In the genomic region with DNA sequence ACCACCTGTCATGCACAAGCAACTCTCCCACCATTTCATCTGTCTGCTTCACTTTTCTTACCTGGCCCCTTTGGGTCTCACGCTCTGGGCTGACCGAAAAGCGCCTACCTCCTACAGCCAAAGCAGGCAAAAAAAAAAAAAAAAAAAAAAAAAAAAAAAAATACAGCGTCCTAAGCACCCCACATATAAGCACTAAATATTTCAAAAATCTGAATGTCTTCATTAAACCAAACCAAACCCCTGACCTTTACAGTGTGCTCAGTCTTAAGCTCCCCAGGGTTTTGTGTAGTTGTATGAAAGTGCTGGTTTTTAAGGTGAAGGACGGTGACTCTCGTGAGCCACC, we compare ENCODE assay signal across 7 mouse cellular contexts. TPM values are rescaled to one million over a fixed set of nuclear protein-coding genes. Genes with fewer than 3 reads are reported as not detected.
DNase-seq lines count a peak whose midpoint lies in the region; ATAC-seq and TF ChIP-seq lines count a peak whose summit lies in the region.

No protein-coding gene starts in this region.

- H3K27me3 ChIP-seq in lung, embryonic 15.5 days, result no peaks in the 10 kb centered on the region
- H3K27me3 ChIP-seq in forebrain, embryonic 10.5 days (ENCODE audit: poor library complexity, severe bottlenecking), result 0 out of 2 replicates have a peak, but pooled peaks cover 3% of the 10 kb centered on the region
- H3K27me3 ChIP-seq in limb, embryonic 10.5 days (ENCODE audit: low read depth, poor library complexity, severe bottlenecking), result no peaks in the 10 kb centered on the region
- H3K27me3 ChIP-seq in small intestine, adult 2 months (ENCODE audit: control insufficient read depth, insufficient read depth, low read length), result no peaks in the 10 kb centered on the region

- H3K27ac ChIP-seq in lung, embryonic 15.5 days, result peak overlapping the region; percentile 98
- H3K27ac ChIP-seq in forebrain, embryonic 10.5 days, result peak overlapping the region; percentile 99
- H3K27ac ChIP-seq in limb, embryonic 10.5 days, result peak overlapping the region; percentile 99
- peak overlapping the region; percentile 98 for H3K27ac ChIP-seq in small intestine, adult 2 months (ENCODE audit: insufficient read depth, low read depth, low read length)

- no peaks in the 10 kb centered on the region for H3K36me3 ChIP-seq in lung, embryonic 15.5 days
- peaks cover 9% of the 10 kb centered on the region for H3K36me3 ChIP-seq in forebrain, embryonic 10.5 days (replicated peaks)
- H3K36me3 ChIP-seq in limb, embryonic 10.5 days, result peaks cover 4% of the 10 kb centered on the region
- H3K36me3 ChIP-seq in small intestine, adult 2 months (ENCODE audit: control insufficient read depth, insufficient read depth, low read length), result no peaks in the 10 kb centered on the region

- H3K4me1 ChIP-seq in lung, embryonic 15.5 days, result peaks cover 3% of the 10 kb centered on the region
- H3K4me1 ChIP-seq in forebrain, embryonic 10.5 days, result peaks cover 20% of the 10 kb centered on the region
- peaks cover 7% of the 10 kb centered on the region for H3K4me1 ChIP-seq in limb, embryonic 10.5 days
- H3K4me1 ChIP-seq in small intestine, adult 2 months (ENCODE audit: control insufficient read depth, insufficient read depth, insufficient read length, low read length), result no peaks in the 10 kb centered on the region; the same call in 1 of the 2 replicates

- no peaks in the 10 kb centered on the region for H3K9me3 ChIP-seq in lung, embryonic 15.5 days
- peaks cover 4% of the 10 kb centered on the region for H3K9me3 ChIP-seq in forebrain, embryonic 10.5 days
- H3K9me3 ChIP-seq in limb, embryonic 10.5 days (replicated peaks), result no peaks in the 10 kb centered on the region

- H3K4me2 ChIP-seq in lung, embryonic 15.5 days, result peak overlapping the region; percentile 96

- ATAC-seq in lung, embryonic 15.5 days (ENCODE audit: borderline replicate concordance, extremely low read depth, low FRiP score, low TSS enrichment), result no peak; the same call in 1 of the 2 replicates

- intact Hi-C loops in left cerebral cortex, postnatal 25 days (cut with DNase I), result loop anchor here (1.0 to 5.0 kb wide), 3 partner anchors 63 to 131 kb away; partner anchors contain the start of genes Epm2a and Shprh

- DNase-seq in lung, adult 18-20 months, result no peak
- no peak for DNase-seq in forebrain, embryonic 10.5 days (ENCODE audit: extremely low spot score, low spot score)
- peak; percentile 31 for DNase-seq in limb, embryonic 10.5 days (ENCODE audit: low spot score)
- no peak for DNase-seq in left cerebral cortex, postnatal 25 days (ENCODE audit: low spot score in 2 of 2)
- DNase-seq in frontal cortex, adult 2 months (ENCODE audit: extremely low spot score in 1 of 2, low spot score in 1 of 2), result no peak

- TF ChIP-seq POLR2A in small intestine, adult 2 months (IDR thresholded peaks at IDR 0.05; ENCODE audit: low read depth, low read length), result no peak

- H3K9ac ChIP-seq in lung, embryonic 15.5 days, result peak overlapping the region; percentile 97

- H3K4me3 ChIP-seq in lung, embryonic 15.5 days, result peak overlapping the region; percentile 96
- H3K4me3 ChIP-seq in forebrain, embryonic 10.5 days, result peak overlapping the region; percentile 94
- peak overlapping the region; percentile 97 for H3K4me3 ChIP-seq in limb, embryonic 10.5 days
- peak overlapping the region; percentile 77 for H3K4me3 ChIP-seq in small intestine, adult 2 months (ENCODE audit: low read depth, low read length)

- TF ChIP-seq CTCF in small intestine, adult 2 months (IDR thresholded peaks at IDR 0.05; ENCODE audit: extremely low read depth, insufficient read length, insufficient replicate concordance, low read depth, low read length), result no peak

- 0% methylated on average over 6 of the region's 6 CpGs for WGBS in lung, embryonic 15.5 days
- 6% methylated on average over 6 of the region's 6 CpGs for WGBS in forebrain, embryonic 10.5 days
- WGBS in limb, embryonic 10.5 days, result 1% methylated on average over 6 of the region's 6 CpGs
- WGBS in small intestine, adult 2 months, result 5% methylated on average over 6 of the region's 6 CpGs

RNA-seq across cellular contexts. Expression of gene Fbxo30, which starts 0.9 kb away (rescaled TPM):
- 33.9 and 36.1 TPM in 2 replicates for polyA plus RNA-seq in lung, embryonic 15.5 days (2015; fragmentation: Nextera tagmentation; extraction: Ambion mirVana)
- 49.5 and 53.1 TPM in 2 replicates for polyA plus RNA-seq in forebrain, embryonic 10.5 days (2016; fragmentation: Nextera tagmentation; extraction: Ambion mirVana)
- 50.6 and 55.8 TPM in 2 replicates for polyA plus RNA-seq in limb, embryonic 10.5 days (2016; fragmentation: Nextera tagmentation; extraction: Ambion mirVana)
- polyA plus RNA-seq in small intestine, adult 2 months (2012; rRNA removed), result 0.62 and 0.75 TPM in 2 replicates
- total RNA-seq in left cerebral cortex, postnatal 25 days (2021), result 1 to 10 TPM; 8.6 to 9.9 TPM
- 5.8 TPM in 2 replicates for polyA plus RNA-seq in frontal cortex, adult 2 months (2012; rRNA removed)
